Mouse (Mus musculus) urinary bladder, postnatal 4 days (tissue): ENCODE data around the gene Tmx2.
"Not testable (repeated sequence)": the region's sequence is repeated elsewhere in the genome, so short reads cannot be mapped to it uniquely, and the experiment has no call there.

Experiments
- DNase-seq, 2 experiments: peaks; one replicate each; pipeline ENCODE4 v3.0.0; 2021 to 2022; ENCODE audit warnings: low spot score in 2 of 2

The Tmx2 gene

DNA sequence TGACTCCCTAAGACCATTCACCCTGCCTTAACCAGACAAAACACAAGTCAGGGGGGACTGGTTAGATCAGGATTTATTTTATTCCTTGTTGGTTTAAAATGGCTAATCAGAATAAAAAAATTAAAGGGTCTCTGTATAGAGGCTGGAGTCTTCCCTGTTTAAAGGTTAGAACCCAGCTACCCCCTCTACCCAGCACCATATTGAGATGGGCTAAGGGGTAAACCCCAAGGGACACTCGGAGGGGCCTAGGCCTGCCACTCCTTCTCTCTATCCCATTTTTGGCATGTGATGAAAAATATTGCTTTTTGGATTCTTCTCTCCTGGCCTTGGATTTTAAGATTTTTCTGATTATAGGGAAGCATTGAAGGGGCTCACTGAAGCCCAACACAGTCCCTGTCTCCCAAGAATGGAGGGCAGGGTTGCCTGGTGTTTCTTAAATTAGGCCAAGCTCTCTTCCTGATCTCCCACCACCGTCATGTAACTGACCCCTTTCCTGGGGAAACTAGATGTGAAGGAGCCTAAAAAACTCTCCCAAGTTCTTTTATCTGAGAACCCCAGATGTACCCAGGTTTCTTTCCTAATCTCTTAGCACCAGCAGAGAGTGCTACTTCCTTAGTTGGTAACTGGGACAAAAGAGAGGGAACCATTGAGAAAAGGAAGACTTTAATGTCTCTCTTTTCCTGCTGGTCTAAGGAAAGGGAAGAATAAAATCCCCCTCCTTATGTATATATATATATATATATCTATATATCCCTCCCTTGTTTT lies 9.3 kb upstream of the Tmx2 start:
- no peak for DNase-seq

DNA sequence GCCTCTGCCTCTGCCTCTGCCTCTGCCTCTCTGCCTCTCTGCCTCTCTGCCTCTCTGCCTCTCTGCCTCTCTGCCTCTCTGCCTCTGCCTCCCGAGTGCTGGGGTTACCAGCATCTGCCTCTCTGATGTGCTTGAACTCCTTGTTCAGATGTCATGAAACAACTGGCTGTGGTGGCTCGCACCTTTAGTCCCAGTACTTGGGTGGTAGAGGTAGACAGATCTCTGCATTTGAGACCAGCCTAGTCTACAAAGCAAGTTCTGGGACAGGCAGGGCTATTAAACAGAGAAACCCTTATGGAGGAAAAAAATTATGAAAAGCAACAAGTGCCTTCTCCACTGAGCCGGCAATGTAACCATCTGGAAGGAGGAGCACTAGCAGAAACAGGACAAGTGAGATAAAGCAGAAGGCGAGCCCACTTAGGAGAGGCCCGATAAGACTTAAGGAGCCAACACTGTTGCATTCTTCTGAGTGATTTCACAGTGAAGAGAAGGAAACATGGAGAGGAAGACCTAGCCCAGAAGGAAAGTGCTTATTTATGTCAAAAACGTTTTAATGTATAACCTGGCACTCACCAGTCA lies 3.8 kb upstream of the Tmx2 start:
- DNase-seq: no peak

GRCm38 (mm10) chr2:84677968-84678880 lies 716 bp downstream of the Tmx2 start, which contains the start of the genes Gm28635 and Med19:
Gm28635 (minus strand) TSS chr2:84678041.
Med19 (plus strand) TSS chr2:84678402.
- peak; percentile 83 to 88 for DNase-seq

DNA sequence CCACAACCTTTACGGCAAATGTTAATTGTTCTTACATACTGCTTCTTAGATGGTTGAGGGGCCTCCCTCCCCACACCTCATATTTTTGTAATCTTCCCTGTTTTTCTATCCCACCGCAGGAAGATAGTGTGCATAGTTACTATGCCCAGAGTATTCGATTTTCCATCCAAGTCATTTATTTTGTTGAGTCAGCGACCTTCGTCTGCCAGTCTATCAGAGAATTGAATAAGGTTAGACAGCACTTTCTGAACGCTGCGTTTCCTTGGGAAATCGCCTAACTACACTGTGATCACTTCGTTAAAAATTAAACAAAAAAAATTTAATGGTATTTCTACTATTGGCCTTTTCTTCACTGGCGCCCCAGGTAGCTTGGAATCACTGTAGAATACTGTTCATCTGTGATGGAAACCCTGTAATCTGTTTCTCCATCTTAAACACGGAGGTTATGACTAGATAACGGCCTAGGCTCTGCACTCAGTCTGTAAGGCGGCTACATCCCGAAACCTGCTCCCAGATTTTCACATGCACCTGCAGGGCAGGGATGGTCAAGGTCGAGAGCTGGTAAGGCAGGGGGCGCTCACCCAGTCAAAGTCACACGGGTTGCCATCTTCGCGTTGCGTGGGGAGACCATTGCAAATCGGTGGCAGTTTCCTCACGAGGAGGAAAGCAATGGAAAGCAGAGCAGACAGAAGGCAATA lies 1.5 kb downstream of the Tmx2 start:
- DNase-seq: no peak

- DNase-seq: not testable (repeated sequence)
Measured at GRCm38 (mm10) chr2:84671535-84671934, 7.4 kb downstream of the Tmx2 start.

- peak; percentile 77 to 85 for DNase-seq
Measured at GRCm38 (mm10) chr2:84670569-84670933, 8.4 kb downstream of the Tmx2 start, which contains the start of gene Selenoh. Selenoh (minus strand) TSS chr2:84670770.

DNA sequence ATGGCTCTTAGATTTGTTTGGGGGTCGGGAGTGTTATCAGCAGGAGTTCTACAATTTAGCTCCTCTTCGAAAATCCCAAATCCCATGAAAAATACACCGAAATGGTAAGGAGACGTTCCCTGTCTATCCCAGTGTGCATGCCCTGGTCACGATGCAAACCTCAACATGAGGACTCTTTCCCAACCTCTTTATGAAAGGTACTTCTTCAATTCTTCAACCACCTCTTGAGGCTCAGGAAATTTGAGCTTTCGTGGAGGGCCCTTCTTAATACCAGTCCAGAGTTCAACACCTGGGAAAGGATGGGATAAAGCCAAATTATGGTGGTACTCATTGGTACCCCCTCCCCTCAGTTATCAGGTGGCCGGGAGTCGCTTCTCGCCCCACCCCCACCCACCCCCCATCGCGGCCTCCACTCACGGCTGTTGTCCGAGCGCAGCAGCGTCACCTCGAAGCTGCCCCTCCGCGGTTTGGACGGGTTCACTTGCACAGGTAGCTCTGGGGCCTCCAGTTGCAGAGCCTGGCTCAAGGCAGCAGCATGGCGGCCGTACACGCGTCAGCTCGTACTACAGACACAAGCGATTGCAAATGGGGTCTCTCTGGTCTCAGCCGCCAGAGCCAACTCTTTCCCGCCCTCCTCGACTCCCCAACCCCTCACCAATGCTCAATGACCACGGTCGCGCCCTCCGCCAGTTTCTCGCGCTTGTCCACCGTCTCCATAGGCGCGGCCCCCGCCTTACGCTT lies 8.9 kb downstream of the Tmx2 start:
- DNase-seq: no peak

GRCm38 (mm10) chr2:84666081-84666480 lies 12.9 kb downstream of the Tmx2 start:
- DNase-seq: no peak

- DNase-seq: no peak
Measured at GRCm38 (mm10) chr2:84662866-84663265, 16.1 kb downstream of the Tmx2 start.

DNA sequence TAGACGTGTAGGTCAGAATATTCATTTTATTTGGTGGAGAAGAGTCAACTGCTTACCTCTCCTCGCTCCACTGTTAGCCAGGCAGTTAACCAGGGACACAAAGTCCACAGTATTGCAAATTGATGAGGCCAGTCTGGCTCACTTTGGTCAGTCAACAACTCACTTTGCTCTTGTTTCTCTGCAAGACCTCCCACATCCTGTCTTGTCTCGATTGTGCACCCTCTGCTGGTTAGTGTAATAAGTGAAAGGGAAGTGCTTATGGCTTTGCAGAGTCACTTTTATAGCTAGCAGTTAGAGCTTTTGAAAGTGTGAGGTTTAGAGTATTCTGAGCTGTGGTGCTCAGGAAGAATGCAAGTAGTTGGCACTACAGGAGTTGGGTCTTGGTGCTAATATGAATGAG lies 18.7 kb downstream of the Tmx2 start:
- no peak for DNase-seq

GRCm38 (mm10) chr2:84658806-84659205 lies 20.1 kb downstream of the Tmx2 start, which contains the start of gene Btbd18:
Btbd18 (plus strand) TSS chr2:84659079.
- DNase-seq: no peak

DNA sequence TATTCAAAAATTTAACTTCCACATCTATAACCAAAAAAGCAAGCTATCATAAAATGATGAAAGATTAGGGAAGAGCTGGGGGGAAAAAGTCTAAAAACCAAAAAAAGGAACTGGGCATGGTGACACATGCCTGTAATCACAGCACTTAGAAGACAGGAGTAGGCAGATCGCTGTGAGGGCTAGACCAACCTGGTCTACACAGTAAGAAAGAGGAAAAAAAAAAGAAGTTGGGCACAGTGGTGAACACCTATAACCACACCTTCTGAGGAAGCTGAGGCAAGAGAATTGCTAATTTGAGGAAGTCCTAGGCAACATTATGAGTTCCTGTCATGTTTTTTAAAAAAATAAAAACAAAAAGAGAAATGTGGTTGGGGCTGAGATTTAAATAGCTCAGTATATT lies 23.1 kb downstream of the Tmx2 start:
- no peak for DNase-seq

- no peak for DNase-seq
Measured at GRCm38 (mm10) chr2:84653354-84653753, 25.6 kb downstream of the Tmx2 start.

DNA sequence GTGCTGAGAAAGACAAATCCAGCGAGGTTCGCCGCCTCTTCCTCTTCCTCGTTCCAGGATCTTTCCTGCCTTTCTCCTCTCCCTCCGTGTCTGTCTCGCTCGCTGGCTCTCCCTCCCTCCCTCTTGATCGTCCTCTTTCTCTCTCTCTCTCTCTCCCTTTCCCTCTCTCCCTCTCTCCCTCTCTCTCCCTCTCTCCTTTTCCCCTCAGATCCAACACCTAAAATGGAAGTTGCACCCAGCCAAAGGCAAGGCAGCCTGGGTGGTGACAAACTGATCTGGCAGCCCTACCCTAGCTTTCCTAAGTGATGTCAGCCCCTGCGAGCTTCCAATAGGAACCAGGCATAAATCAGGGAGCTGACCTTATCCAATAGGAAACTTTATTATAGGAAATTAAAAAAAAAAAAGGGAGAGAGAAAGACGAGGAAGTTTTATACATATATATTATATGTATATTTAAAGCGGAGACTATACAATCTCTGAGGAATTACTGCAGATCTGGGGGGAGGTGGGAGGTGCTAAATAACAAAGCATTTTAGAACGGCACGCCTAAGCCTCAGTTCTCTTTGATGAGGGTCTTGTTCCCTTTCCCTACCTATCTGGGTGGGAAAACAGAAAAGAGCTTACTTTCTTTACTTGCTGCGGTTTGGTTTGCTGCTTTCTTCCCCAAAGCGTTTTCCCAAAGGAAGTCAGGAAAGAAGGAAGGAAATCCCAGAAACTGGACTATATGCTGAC lies 28.3 kb downstream of the Tmx2 start, which contains the start of gene Ctnnd1:
Gene Ctnnd1, minus strand, starts transcription at position 302 of the 732 bp plus-strand sequence.
- DNase-seq: peak; percentile 75 to 83

DNA sequence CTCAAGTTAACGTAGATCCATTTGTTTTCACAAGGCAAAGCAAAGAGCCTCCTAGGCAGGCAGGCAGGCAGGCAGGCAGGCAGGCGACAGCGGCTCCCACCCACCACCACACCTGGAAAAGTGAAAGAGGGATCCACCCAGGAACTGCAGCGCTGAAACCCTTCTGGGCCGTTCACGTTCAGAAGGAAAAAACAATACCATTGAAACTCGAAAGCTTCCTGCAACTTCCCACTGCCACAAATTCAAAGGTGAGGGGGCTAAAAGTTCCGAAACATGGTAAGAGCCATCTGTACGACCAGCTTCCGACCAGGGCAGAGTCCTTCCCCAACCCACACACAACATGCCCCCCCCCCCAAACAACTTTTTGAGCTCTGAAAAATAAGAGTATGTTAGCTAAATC lies 29.3 kb downstream of the Tmx2 start:
- DNase-seq: no peak

GRCm38 (mm10) chr2:84648369-84648768 lies 30.6 kb downstream of the Tmx2 start:
- DNase-seq: no peak

GRCm38 (mm10) chr2:84647051-84647568 lies 31.8 kb downstream of the Tmx2 start:
- DNase-seq: no peak

- DNase-seq: no peak
Measured at GRCm38 (mm10) chr2:84646138-84646537, 32.8 kb downstream of the Tmx2 start.

- no peak for DNase-seq
Measured at GRCm38 (mm10) chr2:84640833-84641232, 38.1 kb downstream of the Tmx2 start.
